Mouse (Mus musculus) stomach, postnatal 0 days (tissue): ENCODE results near the gene Slc35d3. TPM values are rescaled to one million over a fixed set of nuclear protein-coding genes. Genes with fewer than 3 reads are reported as not detected.

Experiments
- ATAC-seq: fragments of 200-750 bp; cut with Nextera tagmentation; 2 replicates; pipeline ENCODE4 v1.8.0; 2017; ENCODE audit not compliant: low FRiP score, low TSS enrichment
- DNase-seq: peaks from one replicate; pipeline ENCODE4 v3.0.0-alpha.2; 2016; ENCODE audit warnings: low spot score
- H3K27ac ChIP-seq: fragments of 300-500 bp; sonication (generic); replicated peaks from 2 replicates; pipeline ENCODE4 v1.5.1; 2014; ENCODE audit warnings: mild to moderate bottlenecking, control low read depth
- H3K27me3 ChIP-seq: fragments of 300-500 bp; sonication (generic); 2 replicates; pipeline ENCODE4 v1.6.1; 2014; ENCODE audit warnings: low read length; ENCODE audit not compliant: control insufficient read depth, insufficient read depth
- H3K36me3 ChIP-seq: fragments of 300-500 bp; sonication (generic); 2 replicates; pipeline ENCODE4 v1.6.1; 2014; ENCODE audit warnings: low read length, mixed read lengths; ENCODE audit not compliant: control insufficient read depth, insufficient read depth
- H3K4me1 ChIP-seq: fragments of 300-500 bp; sonication (generic); replicated peaks from 2 replicates; pipeline ENCODE4 v1.6.1; 2014; ENCODE audit warnings: antibody characterized with exemption; ENCODE audit not compliant: control insufficient read depth, insufficient read depth
- H3K4me2 ChIP-seq: fragments of 300-500 bp; sonication (generic); replicated peaks from 2 replicates; pipeline ENCODE4 v1.6.1; 2014; ENCODE audit warnings: low read depth, mild to moderate bottlenecking, control low read depth, moderate library complexity
- H3K4me3 ChIP-seq: fragments of 300-500 bp; sonication (generic); 2 replicates; pipeline ENCODE4 v1.5.1; 2014; ENCODE audit warnings: low read depth, low read length, control low read depth
- H3K9ac ChIP-seq: fragments of 300-500 bp; sonication (generic); 2 replicates; pipeline ENCODE4 v1.6.1; 2014; ENCODE audit warnings: mild to moderate bottlenecking, low read length, control low read depth, mixed read lengths
- H3K9me3 ChIP-seq: fragments of 300-500 bp; sonication (generic); 2 replicates; pipeline ENCODE4 v1.6.1; 2016; ENCODE audit warnings: low read length; ENCODE audit not compliant: control insufficient read depth
- CTCF ChIP-seq: IDR thresholded peaks from 2 replicates; pipeline ENCODE4 v1.5.1; 2016; ENCODE audit warnings: antibody characterized with exemption, low read depth, mild to moderate bottlenecking, moderate library complexity
- EP300 ChIP-seq: optimal IDR thresholded peaks from 2 replicates; pipeline ENCODE3; 2016; ENCODE audit warnings: antibody characterized with exemption
- WGBS: fragments of 180-500 bp; shearing (Covaris S2); extraction: QIAGEN DNeasy Blood & Tissue Kit; methylation state at CpG from one replicate; pipeline ENCODE4 v1.1.7; 2014; 5-methylcytosine and 5-hydroxymethylcytosine counted together
- polyA plus RNA-seq: library from polyadenylated mRNA; unstranded; fragments of >200 nt; fragmentation: Nextera tagmentation; extraction: Ambion mirVana; gene quantifications from 2 replicates; pipeline ENCODE4 v1.2.1, GENCODE M21; 2015

The Slc35d3 gene
- 0.24 and 0.25 TPM in 2 replicates for polyA plus RNA-seq

- Histone ChIP-seq H3K36me3 (no peaks in the 10 kb centered on the region), H3K27me3 (peaks cover 16% of the 10 kb centered on the region; the same call in 1 of the 2 replicates), H3K4me3 (peak within 1 kb of the TSS; percentile 51), H3K27ac (no peak within 1 kb of the TSS), H3K9me3 (no peaks in the 10 kb centered on the region), H3K4me2 (peak within 1 kb of the TSS; percentile 95), H3K9ac (peak within 1 kb of the TSS; percentile 38), H3K4me1 (peaks cover 14% of the 10 kb centered on the region; the same call in 1 of the 2 replicates)
- ATAC-seq (peak; percentile 39), DNase-seq (peak; percentile 30)
- TF ChIP-seq EP300 (no peak), CTCF (no peak)
- WGBS = under 1% methylated on average over 70 of the region's 72 CpGs
Observed at GRCm38 (mm10) chr10:19850998-19851691, at the start of gene Slc35d3. Gene Slc35d3 (minus strand): TSS chr10:19851459.

GRCm38 (mm10) chr10:19900191-19900590, 48.9 kb upstream of the Slc35d3 start:
- 62% methylated on average over 2 of the region's 2 CpGs for WGBS

GRCm38 (mm10) chr10:19893976-19894375, 42.7 kb upstream of the Slc35d3 start:
- ATAC-seq (0 out of 2 replicates have a peak, but pooled peaks have one; percentile 32), DNase-seq (no peak)
- no peak overlapping the region for H3K9ac ChIP-seq
- H3K4me2 ChIP-seq = no peak overlapping the region
- 0 out of 2 replicates have a peak, but pooled peaks cover 4% of the 10 kb centered on the region for H3K36me3 ChIP-seq
- no peaks in the 10 kb centered on the region for H3K27me3 ChIP-seq
- 18% methylated on average over 4 of the region's 4 CpGs for WGBS
- H3K4me3 ChIP-seq = no peak overlapping the region
- no peak overlapping the region for H3K27ac ChIP-seq
- TF ChIP-seq CTCF = peak; percentile 85
- TF ChIP-seq EP300 = no peak
- H3K9me3 ChIP-seq = no peaks in the 10 kb centered on the region
- no peaks in the 10 kb centered on the region for H3K4me1 ChIP-seq

More at GRCm38 (mm10) chr10:19900191-19900590, 48.9 kb upstream of the Slc35d3 start:
- Histone ChIP-seq H3K27ac (no peak overlapping the region), H3K4me2 (no peak overlapping the region), H3K9me3 (no peaks in the 10 kb centered on the region), H3K27me3 (no peaks in the 10 kb centered on the region), H3K36me3 (0 out of 2 replicates have a peak, but pooled peaks cover 4% of the 10 kb centered on the region), H3K4me1 (no peaks in the 10 kb centered on the region), H3K4me3 (no peak overlapping the region), H3K9ac (no peak overlapping the region)
- ATAC-seq = no peak
- no peak for DNase-seq
- TF ChIP-seq EP300 (no peak), CTCF (no peak)

- no peaks in the 10 kb centered on the region for H3K9me3 ChIP-seq
- 0 out of 2 replicates have a peak, but pooled peaks cover under 1% of the 10 kb centered on the region for H3K36me3 ChIP-seq
- no peaks in the 10 kb centered on the region for H3K27me3 ChIP-seq
- ATAC-seq = no peak
- DNase-seq = no peak
- no peak overlapping the region for H3K4me3 ChIP-seq
- TF ChIP-seq EP300 (no peak), CTCF (0 out of 2 replicates have a peak, but pooled peaks have one; percentile 14)
- H3K4me1 ChIP-seq = no peaks in the 10 kb centered on the region
- H3K9ac ChIP-seq = no peak overlapping the region
- no peak overlapping the region for H3K4me2 ChIP-seq
- H3K27ac ChIP-seq = no peak overlapping the region
- 37% methylated on average over 6 of the region's 6 CpGs for WGBS
Observed at GRCm38 (mm10) chr10:19893146-19893545, 41.9 kb upstream of the Slc35d3 start.

GRCm38 (mm10) chr10:19891686-19892085, 40.4 kb upstream of the Slc35d3 start:
- no peak overlapping the region for H3K27ac ChIP-seq
- no peaks in the 10 kb centered on the region for H3K27me3 ChIP-seq
- H3K9ac ChIP-seq = no peak overlapping the region
- H3K4me3 ChIP-seq = no peak overlapping the region
- H3K4me1 ChIP-seq = no peaks in the 10 kb centered on the region
- H3K9me3 ChIP-seq = no peaks in the 10 kb centered on the region
- no peaks in the 10 kb centered on the region for H3K36me3 ChIP-seq
- H3K4me2 ChIP-seq = no peak overlapping the region
- TF ChIP-seq CTCF (peak; percentile 32), EP300 (no peak)
- no peak for ATAC-seq
- 56% methylated on average over 3 of the region's 3 CpGs for WGBS
- no peak for DNase-seq

- Histone ChIP-seq H3K27me3 (no peaks in the 10 kb centered on the region), H3K9me3 (no peaks in the 10 kb centered on the region), H3K27ac (no peak overlapping the region), H3K4me1 (no peaks in the 10 kb centered on the region), H3K4me3 (no peak overlapping the region), H3K9ac (no peak overlapping the region), H3K4me2 (no peak overlapping the region), H3K36me3 (no peaks in the 10 kb centered on the region; the same call in 1 of the 2 replicates)
- no peak for ATAC-seq
- 90% methylated on average over 3 of the region's 3 CpGs for WGBS
- DNase-seq = no peak
- no peak for TF ChIP-seq EP300
- TF ChIP-seq CTCF = no peak
Observed at GRCm38 (mm10) chr10:19889908-19890307, 38.6 kb upstream of the Slc35d3 start.
